Mouse (Mus musculus) activated CD4-positive, CD25-positive, alpha-beta regulatory T cell, adult 4 months (primary cell): ENCODE measurements around the gene Pafah1b3. TPM values are rescaled to one million over a fixed set of nuclear protein-coding genes. Genes with fewer than 3 reads are reported as not detected.
A peak's percentile ranks its signal among the peaks of the same experiment; 100 is the strongest.
"Not testable (repeated sequence)": the region's sequence is repeated elsewhere in the genome, so short reads cannot be mapped to it uniquely, and the experiment has no call there.

ENCODE experiments used
- ATAC-seq: one replicate; pipeline ENCODE4 v1.8.0; 2017
- polyA plus RNA-seq, 2 experiments: library from polyadenylated mRNA; unstranded; fragments of 100-300 nt; shearing (Covaris generic); gene quantifications; one replicate each; pipeline ENCODE4 v1.2.1; 2017

The Pafah1b3 gene
- polyA plus RNA-seq, 2 experiments from 2014 or later, result 16.8 to 30.7 TPM

- peak; percentile 79 for ATAC-seq
Observed at GRCm38 (mm10) chr7:25267751-25268463, 29.9 kb downstream of the Pafah1b3 start.

- ATAC-seq, result peak; percentile 64
Observed at GRCm38 (mm10) chr7:25267301-25267750, 30.5 kb downstream of the Pafah1b3 start, which contains the start of gene Cic. Gene Cic, plus strand, starts transcription at chr7:25267704.

- no peak for ATAC-seq
Observed at GRCm38 (mm10) chr7:25266180-25266962, 31.4 kb downstream of the Pafah1b3 start.

- ATAC-seq, result not testable (repeated sequence)
Observed at GRCm38 (mm10) chr7:25265743-25266142, 32.0 kb downstream of the Pafah1b3 start.

- ATAC-seq, result no peak
Observed at GRCm38 (mm10) chr7:25263968-25264870, 33.6 kb downstream of the Pafah1b3 start.

- ATAC-seq, result no peak
Observed at GRCm38 (mm10) chr7:25261896-25262295, 35.9 kb downstream of the Pafah1b3 start.

- ATAC-seq, result no peak
Observed at GRCm38 (mm10) chr7:25251822-25252221, 46.0 kb downstream of the Pafah1b3 start.

GRCm38 (mm10) chr7:25251071-25251791 lies 46.6 kb downstream of the Pafah1b3 start:
- ATAC-seq, result no peak

- ATAC-seq, result peak; percentile 85
Observed at GRCm38 (mm10) chr7:25250141-25250972, 47.4 kb downstream of the Pafah1b3 start, which contains the start of gene Erf. Gene Erf, minus strand, starts transcription at chr7:25250761.

GRCm38 (mm10) chr7:25249314-25250140 lies 48.3 kb downstream of the Pafah1b3 start:
- peak; percentile 37 for ATAC-seq

- no peak for ATAC-seq
Observed at GRCm38 (mm10) chr7:25248846-25249313, 48.9 kb downstream of the Pafah1b3 start.

GRCm38 (mm10) chr7:25248018-25248647 lies 49.7 kb downstream of the Pafah1b3 start:
- ATAC-seq, result no peak

GRCm38 (mm10) chr7:25247498-25247897 lies 50.3 kb downstream of the Pafah1b3 start:
- ATAC-seq, result no peak

- no peak for ATAC-seq
Observed at GRCm38 (mm10) chr7:25246759-25247137, 51.0 kb downstream of the Pafah1b3 start.

- ATAC-seq, result no peak
Observed at GRCm38 (mm10) chr7:25246079-25246758, 51.6 kb downstream of the Pafah1b3 start.
